Mouse (Mus musculus): ENCODE data around the gene Atg4b.
A peak's percentile ranks its signal among the peaks of the same experiment; 100 is the strongest.
"Not testable (repeated sequence)": the region's sequence is repeated elsewhere in the genome, so short reads cannot be mapped to it uniquely, and the experiment has no call there.

Gene Atg4b

GRCm38 (mm10) chr1:93823796-93824495 is 72.6 kb downstream of the Atg4b start:
- no peak for DNase-seq

GRCm38 (mm10) chr1:93824609-93825008 is 73.3 kb downstream of the Atg4b start, which contains the start of gene D2hgdh:
Gene D2hgdh, plus strand, starts transcription at chr1:93824909.
- no peak for DNase-seq

- DNase-seq = peak; percentile 96
These were observed 73.9 kb downstream of the Atg4b start for GRCm38 (mm10) chr1:93825105-93825674.

GRCm38 (mm10) chr1:93825771-93826539 is 74.7 kb downstream of the Atg4b start:
- DNase-seq = no peak

GRCm38 (mm10) chr1:93826540-93826835 is 75.2 kb downstream of the Atg4b start:
- no peak for DNase-seq

GRCm38 (mm10) chr1:93832754-93833360 is 81.6 kb downstream of the Atg4b start:
- DNase-seq = not testable (repeated sequence)

- no peak for DNase-seq
These were observed 83.4 kb downstream of the Atg4b start for GRCm38 (mm10) chr1:93834671-93835150.

- no peak for DNase-seq
These were observed 83.9 kb downstream of the Atg4b start for GRCm38 (mm10) chr1:93835211-93835610.

- no peak for DNase-seq
These were observed 84.7 kb downstream of the Atg4b start for GRCm38 (mm10) chr1:93835876-93836531.

GRCm38 (mm10) chr1:93836532-93836913 is 85.2 kb downstream of the Atg4b start:
- DNase-seq = no peak

- DNase-seq = no peak
These were observed 86.0 kb downstream of the Atg4b start for GRCm38 (mm10) chr1:93837335-93837734.

- not testable (repeated sequence) for DNase-seq
These were observed 87.3 kb downstream of the Atg4b start for GRCm38 (mm10) chr1:93838569-93838968.

Measured in lung, adult 18-20 months (tissue).